Mouse (Mus musculus) ES-Bruce4 (cell line): Measurements from ENCODE around the gene Tmem117.

Experiments
- CTCF ChIP-seq: IDR thresholded peaks from one replicate; pipeline ENCODE4 v1.8.1; 2011; ENCODE audit warnings: low read depth, low read length
- EP300 ChIP-seq: IDR thresholded peaks from 2 replicates; pipeline ENCODE4 v1.6.1; 2011; ENCODE audit warnings: low read depth, low read length; ENCODE audit not compliant: insufficient read depth
- POLR2A ChIP-seq: IDR thresholded peaks from one replicate; pipeline ENCODE4 v1.8.1; 2011; ENCODE audit warnings: low read length; ENCODE audit not compliant: insufficient read depth

DNA sequence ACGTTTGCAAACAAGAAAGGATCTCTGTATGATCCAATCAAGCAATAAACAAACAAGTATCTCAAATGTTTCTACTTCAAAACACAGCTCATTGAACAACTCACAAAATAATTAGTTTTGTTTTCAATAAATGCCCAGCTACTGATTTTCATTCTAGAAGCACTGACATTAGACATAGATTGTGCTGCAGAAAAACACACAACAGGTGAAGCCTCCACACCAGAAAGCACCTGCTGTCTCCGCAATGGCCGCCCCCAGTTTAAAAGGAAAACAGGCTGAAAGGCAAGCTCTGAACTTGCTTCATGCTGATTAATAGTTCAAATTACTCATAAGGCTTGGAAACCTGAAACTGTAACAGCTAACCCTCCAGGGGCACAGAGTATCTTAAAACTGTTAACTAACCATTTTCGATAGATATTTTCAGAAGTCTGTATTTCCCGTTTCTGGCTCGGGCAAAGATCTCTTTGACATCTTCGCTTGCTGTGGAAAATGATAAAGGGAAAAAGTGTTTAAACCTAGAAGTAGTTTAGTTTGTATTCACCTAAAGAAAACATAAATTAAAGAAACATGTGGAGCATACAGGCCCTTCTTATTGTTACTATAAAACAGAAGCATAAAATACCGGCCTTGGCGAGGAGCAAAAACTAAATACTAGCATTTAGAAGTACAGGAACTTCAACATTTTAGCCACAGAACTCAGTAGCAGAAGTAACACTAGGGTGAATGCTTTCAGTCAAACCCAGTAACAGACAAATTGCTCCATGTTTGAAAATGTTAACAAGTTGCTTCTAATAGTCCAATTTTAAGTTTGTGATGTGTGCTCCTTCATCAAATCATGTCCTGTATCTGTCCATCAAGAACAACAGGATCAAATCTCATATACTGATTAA, 41.0 kb upstream of the Tmem117 start:
- no peak for TF ChIP-seq POLR2A
- no peak for TF ChIP-seq EP300
- no peak for TF ChIP-seq CTCF
